ENCODE assay signal across 8 mouse cellular contexts in genomic region chr8:120071684-120072083, GRCm38 (mm10). TPM values are rescaled to one million over a fixed set of nuclear protein-coding genes. Genes with fewer than 3 reads are reported as not detected.
DNase-seq lines count a peak whose midpoint lies in the region; TF ChIP-seq lines count a peak whose summit lies in the region.

No protein-coding gene starts in this region.

- no peak overlapping the region for H3K4me3 ChIP-seq in gastrocnemius, adult 2 months

- TF ChIP-seq CTCF in gastrocnemius, adult 2 months (IDR thresholded peaks at IDR 0.05): peak; percentile 97

- DNase-seq in adipocyte (ENCODE audit: low spot score): peak; percentile 86
- DNase-seq in cerebellum, postnatal 4 days (ENCODE audit: low spot score in 2 of 2): peak; percentile 84 to 91
- DNase-seq in gastrocnemius, adult 2 months: peak; percentile 87
- peak; percentile 63 for DNase-seq in hindlimb bud, embryonic 11.5 days (ENCODE audit: extremely low spot score, low read depth, low spot score)
- DNase-seq in left cerebral cortex, adult 18-20 months (ENCODE audit: low spot score in 2 of 2): peak; percentile 70 to 83
- DNase-seq in lung, postnatal 4 days: peak; percentile 78 to 87
- peak; percentile 73 for DNase-seq in right cerebral cortex, postnatal 14 days
- peak; percentile 84 for DNase-seq in urinary bladder, postnatal 14 days (ENCODE audit: low spot score)

- intact Hi-C loops in gastrocnemius, adult 2 months (cut with DNase I): no loop called here

- peak overlapping the region; percentile 71 for H3K27ac ChIP-seq in gastrocnemius, adult 2 months

RNA-seq across cellular contexts. Expression of gene Zdhhc7, which starts 29.6 kb away (rescaled TPM):
- 10 to 100 TPM; 23.9 to 27.6 TPM for total RNA-seq in gastrocnemius, adult 2 months (2021)
- total RNA-seq in left cerebral cortex, adult 18-20 months (2021): 10 to 100 TPM; 37.3 to 37.9 TPM

RNA-seq across cellular contexts. Expression of gene 6430548M08Rik, which starts 42.3 kb away (rescaled TPM):
- 10 to 100 TPM; 26.5 to 30.0 TPM for total RNA-seq in gastrocnemius, adult 2 months (2021)
- total RNA-seq in left cerebral cortex, adult 18-20 months (2021): 100 to 1,000 TPM; 247 to 294 TPM

Comparison
In these comparisons a context has a peak if more than half of its experiments do, and no peak if none do; other contexts are left out.
1. RNA of gene 6430548M08Rik, which starts 42.3 kb away (total RNA-seq): 247 to 294 TPM in left cerebral cortex, adult 18-20 months; 26.5 to 30.0 TPM in gastrocnemius, adult 2 months; every median in the first group is over 4 times any median in the second.
2. Peak in every context shown above with its lines, with median percentiles within 50 percentile points of each other: DNase-seq.